Mouse (Mus musculus) forebrain, embryonic 10.5 days (tissue): ENCODE data around the gene Gclc. TPM values are rescaled to one million over a fixed set of nuclear protein-coding genes. Genes with fewer than 3 reads are reported as not detected.

Experiments used
- DNase-seq: peaks from one replicate; pipeline ENCODE4 v3.0.0-alpha.2; 2017; ENCODE audit warnings: low spot score; ENCODE audit errors: extremely low spot score
- H3K27ac ChIP-seq: fragments of 300-500 bp; sonication (generic); 2 replicates; pipeline ENCODE4 v1.5.1; 2016; ENCODE audit warnings: mild to moderate bottlenecking
- H3K27me3 ChIP-seq: fragments of 300-500 bp; sonication (generic); 2 replicates; pipeline ENCODE4 v1.6.1; 2016; ENCODE audit warnings: mild to moderate bottlenecking; ENCODE audit not compliant: poor library complexity, severe bottlenecking
- H3K36me3 ChIP-seq: fragments of 300-500 bp; sonication (generic); replicated peaks from 2 replicates; pipeline ENCODE4 v1.6.1; 2016; ENCODE audit warnings: mild to moderate bottlenecking, moderate library complexity
- H3K4me1 ChIP-seq: fragments of 300-500 bp; sonication (generic); 2 replicates; pipeline ENCODE4 v1.6.1; 2016
- H3K4me3 ChIP-seq: fragments of 300-500 bp; sonication (generic); 2 replicates; pipeline ENCODE4 v1.5.1; 2016; ENCODE audit warnings: mild to moderate bottlenecking, moderate library complexity
- H3K9me3 ChIP-seq: fragments of 300-500 bp; sonication (generic); 2 replicates; pipeline ENCODE4 v1.6.1; 2016; ENCODE audit warnings: mild to moderate bottlenecking, moderate library complexity
- WGBS: fragments of 180-500 bp; shearing (Covaris S2); methylation state at CpG from one replicate; pipeline ENCODE4 v1.1.7; 2016; 5-methylcytosine and 5-hydroxymethylcytosine counted together
- polyA plus RNA-seq: library from polyadenylated mRNA; unstranded; fragments of >200 nt; fragmentation: Nextera tagmentation; extraction: Ambion mirVana; gene quantifications from 2 replicates; pipeline ENCODE4 v1.2.1, GENCODE M21; 2016

Gclc gene
- polyA plus RNA-seq, 1 experiment from 2014 or later: 18.4 TPM

DNA sequence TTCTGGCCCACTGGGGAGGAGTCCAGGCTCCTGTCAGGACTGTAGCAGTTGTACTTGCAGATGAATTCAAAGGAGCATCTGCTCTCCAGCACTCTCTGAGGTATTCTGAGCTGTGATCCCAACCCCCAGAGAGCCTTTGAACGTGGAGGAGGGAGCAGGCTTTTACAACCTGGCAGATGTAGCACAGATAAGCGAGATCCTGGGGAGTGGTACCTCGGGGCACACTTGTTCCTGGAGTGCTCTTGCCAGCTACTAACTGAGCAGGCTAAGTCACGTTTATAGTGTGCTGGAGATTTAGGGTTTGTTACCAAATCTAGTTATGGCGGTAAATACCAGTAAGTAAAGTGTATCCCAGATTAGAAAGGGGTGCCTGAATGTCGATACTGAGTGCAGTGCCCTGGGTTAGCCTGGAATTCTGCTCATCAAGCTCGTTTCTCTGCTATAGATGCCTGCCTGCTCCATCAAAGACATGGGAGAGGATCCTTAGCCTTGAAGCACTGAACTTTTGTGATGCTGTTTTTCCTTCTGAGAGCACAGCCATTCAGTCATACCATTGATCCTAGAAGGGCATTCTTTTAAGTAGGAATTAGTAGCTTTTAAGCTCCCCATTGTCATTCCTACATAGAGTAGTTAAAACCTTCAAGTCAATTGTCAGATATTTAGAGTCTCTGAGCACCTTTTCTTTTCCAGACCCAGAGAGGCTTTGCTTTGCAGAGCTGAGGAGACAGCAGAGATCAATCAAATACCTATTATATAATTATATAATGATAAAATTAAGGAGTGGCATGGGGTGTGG is 22.6 kb downstream of the Gclc start:
- peaks cover 17% of the 10 kb centered on the region for H3K4me1 ChIP-seq
- H3K27ac ChIP-seq: no peak overlapping the region; the same call in 1 of the 2 replicates
- no peak for DNase-seq
- peaks cover 74% of the 10 kb centered on the region for H3K36me3 ChIP-seq
- H3K9me3 ChIP-seq: no peaks in the 10 kb centered on the region
- WGBS: 44% methylated on average over 7 of the region's 7 CpGs
- H3K4me3 ChIP-seq: no peak overlapping the region
- H3K27me3 ChIP-seq: no peaks in the 10 kb centered on the region

DNA sequence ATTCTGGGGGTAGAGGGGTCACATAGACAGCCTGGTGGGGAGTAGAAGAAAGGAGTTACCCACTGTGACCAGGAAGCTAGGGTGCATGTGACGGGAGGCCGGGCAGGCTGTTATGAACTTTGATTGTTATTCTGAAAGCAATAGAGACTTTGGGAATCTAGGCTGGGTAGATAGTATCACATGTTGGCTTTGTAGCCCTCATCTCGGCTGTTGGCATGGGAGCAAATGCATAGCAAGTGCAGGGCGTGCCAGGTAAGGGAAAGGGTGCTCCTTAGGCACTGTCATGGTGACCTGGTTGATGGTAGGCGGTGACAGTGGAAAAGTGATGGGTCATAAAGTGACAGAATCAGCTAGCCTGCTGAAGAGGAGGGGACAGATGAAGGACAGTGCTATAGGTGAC is 23.3 kb downstream of the Gclc start:
- no peaks in the 10 kb centered on the region for H3K27me3 ChIP-seq
- no peak for DNase-seq
- H3K27ac ChIP-seq: no peak overlapping the region
- H3K4me3 ChIP-seq: no peak overlapping the region
- WGBS: 91% methylated on average over 5 of the region's 5 CpGs
- no peaks in the 10 kb centered on the region for H3K9me3 ChIP-seq
- peaks cover 10% of the 10 kb centered on the region for H3K4me1 ChIP-seq
- H3K36me3 ChIP-seq: peaks cover 81% of the 10 kb centered on the region

DNA sequence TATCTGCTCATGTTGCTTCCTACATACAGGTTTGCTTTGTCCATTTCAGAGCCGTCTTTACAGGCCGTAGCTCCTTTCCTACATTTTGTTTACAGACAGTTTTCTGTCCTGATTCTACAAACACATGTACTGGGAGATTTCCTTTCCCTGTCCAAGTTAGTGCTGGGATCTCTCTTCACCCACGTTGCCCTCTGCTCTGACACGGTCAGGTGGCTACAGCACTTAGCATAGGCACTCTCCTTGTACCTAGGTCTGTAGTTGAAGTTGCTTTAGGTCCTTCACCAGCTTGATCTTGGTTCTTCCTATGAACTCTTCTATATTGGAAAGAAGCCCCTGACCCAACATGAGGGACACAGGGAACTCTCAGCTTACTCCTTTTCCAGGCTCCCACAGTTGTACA is 25.4 kb downstream of the Gclc start:
- Histone ChIP-seq H3K36me3 (peaks cover 98% of the 10 kb centered on the region), H3K4me3 (no peak overlapping the region), H3K27ac (no peak overlapping the region), H3K27me3 (no peaks in the 10 kb centered on the region), H3K9me3 (no peaks in the 10 kb centered on the region), H3K4me1 (peaks cover 10% of the 10 kb centered on the region)
- 89% methylated on average over 4 of the region's 4 CpGs for WGBS
- DNase-seq: no peak

DNA sequence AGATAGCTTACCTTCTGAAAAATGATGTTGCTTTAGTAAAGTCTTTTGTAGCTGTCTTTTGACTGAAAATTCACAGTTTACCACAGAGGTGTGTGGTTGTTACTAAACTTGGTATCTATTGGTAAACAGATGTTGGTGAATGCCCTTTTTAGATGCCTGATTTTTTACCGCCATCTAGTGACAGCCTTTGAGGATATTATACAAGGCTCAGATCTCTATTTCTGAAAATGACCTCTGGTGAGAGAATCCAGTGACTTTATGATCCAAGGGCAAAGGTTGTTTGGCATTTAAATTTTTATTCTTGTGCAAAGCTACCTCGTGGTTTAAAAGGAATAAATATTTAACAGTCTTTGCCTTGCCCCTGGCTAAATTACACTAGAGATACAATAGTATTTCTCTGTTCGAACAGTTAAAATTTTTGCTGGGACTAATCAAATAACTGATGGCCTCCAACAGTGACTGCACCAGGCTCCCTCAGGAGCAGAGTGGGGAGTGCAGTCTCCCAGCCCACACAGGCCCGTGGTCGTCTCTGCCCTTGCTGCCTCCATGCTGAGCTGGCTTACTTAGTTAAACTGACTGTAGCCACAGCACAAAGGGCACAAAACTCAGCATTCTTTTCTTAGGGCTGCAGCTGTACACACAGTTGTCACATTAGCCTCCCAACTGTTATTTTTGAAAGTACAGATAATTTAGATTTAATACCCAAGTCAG is 27.3 kb downstream of the Gclc start:
- Histone ChIP-seq H3K36me3 (peaks cover 99% of the 10 kb centered on the region), H3K4me1 (peaks cover 6% of the 10 kb centered on the region), H3K27me3 (no peaks in the 10 kb centered on the region), H3K9me3 (no peaks in the 10 kb centered on the region), H3K4me3 (no peak overlapping the region), H3K27ac (no peak overlapping the region)
- WGBS: 71% methylated on average over 5 of the region's 5 CpGs
- no peak for DNase-seq

DNA sequence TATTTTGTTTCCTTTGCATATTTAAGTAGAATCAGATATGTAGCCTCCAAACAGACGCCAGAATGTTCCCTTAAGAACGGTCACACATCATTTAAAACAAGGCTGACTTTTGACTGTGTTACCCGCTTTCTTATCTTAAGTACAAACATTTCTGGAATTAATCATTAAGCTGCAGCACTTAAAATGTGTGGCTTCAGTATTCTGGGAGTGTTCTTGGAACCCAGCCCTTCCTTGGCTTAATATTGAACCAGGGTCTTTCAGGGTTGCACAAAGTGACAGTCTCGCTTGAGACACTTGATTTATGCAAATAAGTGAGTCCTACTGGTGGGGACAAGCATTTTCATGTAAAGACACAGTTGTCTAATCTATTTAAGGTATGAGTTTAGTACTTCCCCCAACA is 27.9 kb downstream of the Gclc start:
- H3K27ac ChIP-seq: no peak overlapping the region
- no peaks in the 10 kb centered on the region for H3K9me3 ChIP-seq
- no peak overlapping the region for H3K4me3 ChIP-seq
- WGBS: 91% methylated on average over 4 of the region's 4 CpGs
- no peak for DNase-seq
- H3K4me1 ChIP-seq: peaks cover under 1% of the 10 kb centered on the region; the same call in 1 of the 2 replicates
- no peaks in the 10 kb centered on the region for H3K27me3 ChIP-seq
- peaks cover 99% of the 10 kb centered on the region for H3K36me3 ChIP-seq

DNA sequence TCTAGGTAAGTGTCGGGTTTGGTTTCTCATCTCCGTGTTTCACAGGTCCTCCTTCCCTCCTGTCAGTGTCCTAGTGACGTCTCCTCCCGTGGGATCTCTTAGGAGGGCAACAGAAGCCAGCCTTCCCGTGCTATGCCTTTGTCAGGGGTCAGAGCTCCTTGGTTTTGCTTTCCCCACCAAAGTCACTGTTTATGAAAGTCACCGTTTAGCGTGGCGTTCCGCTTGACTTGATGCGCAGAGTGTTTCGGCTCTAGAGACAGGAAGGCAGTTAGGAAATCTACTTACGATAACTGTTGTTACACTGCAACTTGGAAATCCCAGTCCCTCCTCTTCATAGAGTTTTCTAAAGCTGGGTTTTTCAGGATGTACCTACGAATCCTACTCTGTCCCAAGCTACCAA is 28.7 kb downstream of the Gclc start:
- Histone ChIP-seq H3K36me3 (peaks cover 99% of the 10 kb centered on the region), H3K27me3 (no peaks in the 10 kb centered on the region)

DNA sequence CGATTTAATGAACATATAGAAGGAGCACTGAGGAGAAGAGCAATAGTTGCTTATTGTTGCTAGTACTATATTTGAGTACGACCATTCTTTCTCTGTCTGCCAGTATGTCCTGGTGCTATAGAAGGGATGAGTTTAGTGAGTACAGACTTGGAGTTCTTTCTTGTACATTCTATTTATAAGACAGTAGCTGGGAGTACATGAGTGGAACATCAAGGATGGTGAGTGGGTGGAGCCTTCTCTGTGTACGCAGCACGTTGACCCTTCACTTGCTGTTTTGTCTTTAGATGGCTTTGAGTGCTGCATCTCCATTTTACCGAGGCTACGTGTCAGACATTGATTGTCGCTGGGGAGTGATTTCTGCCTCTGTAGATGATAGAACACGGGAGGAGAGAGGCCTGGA is 31.1 kb downstream of the Gclc start:
- Histone ChIP-seq H3K9me3 (no peaks in the 10 kb centered on the region), H3K27me3 (no peaks in the 10 kb centered on the region), H3K36me3 (peaks cover 98% of the 10 kb centered on the region), H3K4me1 (no peaks in the 10 kb centered on the region), H3K27ac (no peak overlapping the region), H3K4me3 (no peak overlapping the region)
- WGBS: 93% methylated on average over 8 of the region's 8 CpGs
- no peak for DNase-seq

More for the DNA sequence above, 28.7 kb downstream of the Gclc start:
- Histone ChIP-seq H3K27ac (no peak overlapping the region), H3K4me3 (no peak overlapping the region), H3K4me1 (no peaks in the 10 kb centered on the region), H3K9me3 (no peaks in the 10 kb centered on the region)
- no peak for DNase-seq
- 95% methylated on average over 13 of the region's 13 CpGs for WGBS

DNA sequence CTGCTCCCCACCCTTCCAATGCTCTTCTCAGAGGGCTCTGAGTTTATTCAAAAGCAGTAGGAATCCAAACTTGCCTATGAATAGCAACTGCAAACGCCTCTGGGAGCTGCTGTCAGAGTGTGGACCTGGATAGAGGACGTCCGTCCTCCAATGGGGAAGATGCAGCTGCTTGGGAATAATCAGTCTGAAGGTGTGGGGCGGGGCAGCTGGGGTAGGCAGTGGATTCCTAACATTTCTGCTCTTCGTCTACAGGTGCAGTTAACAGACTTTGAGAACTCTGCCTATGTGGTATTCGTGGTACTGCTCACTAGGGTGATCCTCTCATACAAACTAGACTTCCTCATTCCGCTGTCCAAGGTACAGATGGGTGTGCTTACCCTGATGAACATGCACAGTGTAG is 33.6 kb downstream of the Gclc start:
- Histone ChIP-seq H3K27ac (no peak overlapping the region), H3K27me3 (no peaks in the 10 kb centered on the region), H3K4me1 (no peaks in the 10 kb centered on the region), H3K4me3 (no peak overlapping the region), H3K9me3 (no peaks in the 10 kb centered on the region), H3K36me3 (peaks cover 98% of the 10 kb centered on the region)
- WGBS: 92% methylated on average over 7 of the region's 7 CpGs
- no peak for DNase-seq

DNA sequence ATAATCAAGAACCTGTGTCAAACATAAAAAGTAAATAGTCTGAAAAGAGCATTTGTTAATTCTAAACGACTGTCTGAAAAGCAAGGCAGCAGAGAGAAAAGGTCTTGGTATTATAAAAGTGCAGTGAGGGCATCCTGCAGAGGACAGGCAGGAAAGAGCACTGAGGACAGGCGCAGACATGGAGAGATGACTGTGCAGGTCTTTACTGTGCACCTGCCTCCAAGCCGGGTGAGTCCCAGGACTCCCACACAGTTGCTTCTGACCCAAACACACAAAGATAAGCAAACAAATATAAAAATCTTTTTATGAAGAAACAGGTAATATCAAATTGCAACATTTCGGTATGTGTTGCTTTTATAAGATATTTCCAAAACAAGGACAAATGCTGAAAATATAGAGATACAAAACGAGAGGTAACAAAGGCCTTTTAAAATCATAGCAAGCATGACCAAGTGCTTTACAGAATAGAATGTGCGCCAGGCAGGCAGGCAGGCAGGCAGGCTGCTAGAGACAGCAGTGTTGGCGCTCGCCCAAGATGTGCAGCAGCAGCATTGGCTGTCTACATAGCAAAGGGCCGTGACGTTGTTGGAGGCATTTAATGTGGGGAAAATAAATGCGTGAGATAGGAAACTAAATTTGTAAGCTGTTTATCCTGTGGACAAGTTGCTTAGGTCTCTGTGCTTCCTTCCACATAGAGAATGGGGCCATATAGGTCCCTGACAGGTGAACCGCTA is 35.4 kb downstream of the Gclc start:
- H3K27ac ChIP-seq: no peak overlapping the region
- peaks cover 4% of the 10 kb centered on the region; the same call in 1 of the 2 replicates for H3K9me3 ChIP-seq
- no peak overlapping the region for H3K4me3 ChIP-seq
- no peaks in the 10 kb centered on the region for H3K27me3 ChIP-seq
- H3K36me3 ChIP-seq: peaks cover 98% of the 10 kb centered on the region
- no peaks in the 10 kb centered on the region for H3K4me1 ChIP-seq
- 94% methylated on average over 12 of the region's 12 CpGs for WGBS
- DNase-seq: no peak

DNA sequence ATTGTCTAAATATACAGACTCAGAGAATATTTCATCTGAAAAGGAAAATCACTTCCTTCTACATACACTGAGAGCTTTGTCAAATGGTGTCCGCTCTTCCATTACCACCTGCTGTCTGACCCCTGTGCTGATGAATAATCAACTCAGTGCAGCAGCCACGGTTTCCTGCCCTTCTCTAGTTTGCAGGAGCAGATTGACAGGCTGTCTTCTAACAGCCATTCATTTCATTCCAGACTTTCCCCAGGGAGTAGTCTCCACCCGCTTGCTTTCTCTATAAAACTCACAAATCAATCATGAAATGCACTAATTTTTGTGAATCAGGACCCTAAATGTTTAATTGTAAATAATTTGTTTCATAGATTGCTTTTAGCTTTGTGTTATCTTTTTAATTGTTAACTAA is 39.5 kb downstream of the Gclc start:
- Histone ChIP-seq H3K27me3 (no peaks in the 10 kb centered on the region), H3K9me3 (peaks cover 10% of the 10 kb centered on the region; the same call in 1 of the 2 replicates), H3K4me3 (no peak overlapping the region), H3K4me1 (no peaks in the 10 kb centered on the region), H3K27ac (no peak overlapping the region), H3K36me3 (peaks cover 81% of the 10 kb centered on the region)
- DNase-seq: no peak
- 71% methylated on average over 3 of the region's 3 CpGs for whole genome bisulfite sequencing

DNA sequence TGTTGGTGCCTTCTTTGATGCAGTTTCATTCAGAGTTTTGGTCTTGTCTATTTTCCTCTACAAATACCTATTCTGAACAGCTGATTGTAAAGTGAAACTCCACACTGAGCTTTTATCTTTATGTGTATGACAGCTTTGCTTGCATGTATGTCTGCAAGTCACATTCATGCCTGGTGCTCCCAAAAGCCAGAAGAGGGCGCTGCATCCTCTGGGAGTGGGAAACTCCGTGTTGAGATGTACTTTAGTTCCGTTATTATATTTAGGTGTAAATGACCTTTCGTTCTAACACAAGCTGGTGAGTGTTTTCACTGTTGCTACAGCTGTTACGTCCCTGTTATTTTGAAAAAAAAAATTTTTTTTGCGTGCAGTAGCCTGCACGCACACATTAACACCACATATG is 48.1 kb downstream of the Gclc start:
- WGBS: 47% methylated on average over 7 of the region's 7 CpGs
- Histone ChIP-seq H3K27ac (no peak overlapping the region), H3K36me3 (no peaks in the 10 kb centered on the region), H3K4me3 (no peak overlapping the region), H3K9me3 (no peaks in the 10 kb centered on the region), H3K27me3 (no peaks in the 10 kb centered on the region), H3K4me1 (peaks cover 11% of the 10 kb centered on the region)
- no peak for DNase-seq

DNA sequence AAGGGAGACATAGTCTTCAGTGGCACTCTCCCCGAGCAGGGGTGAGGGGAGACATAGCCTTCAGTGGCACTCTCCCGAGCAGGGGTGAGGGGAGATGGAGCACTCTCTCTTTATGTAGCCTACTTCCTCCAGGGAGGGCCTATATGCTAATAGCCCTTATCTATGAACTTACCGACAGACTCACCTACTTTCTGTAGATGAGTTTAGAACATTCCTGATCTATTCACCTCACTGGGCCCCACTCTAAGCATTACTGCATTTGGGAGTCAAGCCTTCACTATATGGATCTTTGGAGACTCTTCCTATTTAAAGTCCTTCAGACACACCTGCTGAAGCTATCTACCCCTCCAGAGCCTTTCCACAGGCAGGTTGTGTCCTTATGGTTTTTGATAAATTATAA is 52.1 kb downstream of the Gclc start:
- WGBS: 58% methylated on average over 3 of the region's 3 CpGs
- peak overlapping the region; percentile 79 for H3K27ac ChIP-seq
- DNase-seq: no peak

More for the DNA sequence above, 52.1 kb downstream of the Gclc start:
- no peaks in the 10 kb centered on the region for H3K27me3 ChIP-seq
- no peaks in the 10 kb centered on the region for H3K36me3 ChIP-seq
- no peaks in the 10 kb centered on the region for H3K9me3 ChIP-seq
- peaks cover 11% of the 10 kb centered on the region for H3K4me1 ChIP-seq
- H3K4me3 ChIP-seq: peak overlapping the region; percentile 37
